Mouse (Mus musculus) heart, adult 11 months (tissue): ENCODE results near the gene Cep170b.
A peak's percentile ranks its signal among the peaks of the same experiment; 100 is the strongest.

Experiments used
- DNase-seq: peaks from one replicate; pipeline ENCODE4 v3.0.0; 2022

The Cep170b gene

GRCm38 (mm10) chr12:112720216-112720615 lies at the start of gene Cep170b:
TSS of gene Cep170b (plus strand) at chr12:112720455.
- DNase-seq, result no peak

- DNase-seq, result peak; percentile 98
Observed at GRCm38 (mm10) chr12:112670718-112671393, 49.4 kb upstream of the Cep170b start.

- DNase-seq, result no peak
Observed at GRCm38 (mm10) chr12:112671891-112672290, 48.4 kb upstream of the Cep170b start.

- DNase-seq, result peak; percentile 97
Observed at GRCm38 (mm10) chr12:112672744-112673575, 47.3 kb upstream of the Cep170b start.

GRCm38 (mm10) chr12:112673576-112674091 lies 46.6 kb upstream of the Cep170b start:
- peak; percentile 96 for DNase-seq

- DNase-seq, result peak; percentile 99
Observed at GRCm38 (mm10) chr12:112674132-112675011, 45.9 kb upstream of the Cep170b start, which contains the start of gene Akt1. TSS of gene Akt1 (minus strand) at chr12:112674884.

GRCm38 (mm10) chr12:112675245-112676035 lies 44.8 kb upstream of the Cep170b start:
- peak; percentile 98 for DNase-seq

GRCm38 (mm10) chr12:112677076-112677475 lies 43.2 kb upstream of the Cep170b start:
- DNase-seq, result no peak

GRCm38 (mm10) chr12:112677943-112678554 lies 42.2 kb upstream of the Cep170b start:
- peak; percentile 93 for DNase-seq

- DNase-seq, result peak; percentile 98
Observed at GRCm38 (mm10) chr12:112678555-112679026, 41.7 kb upstream of the Cep170b start, which contains the start of gene Zbtb42. TSS of gene Zbtb42 (plus strand) at chr12:112678828.

GRCm38 (mm10) chr12:112679027-112679996 lies 40.9 kb upstream of the Cep170b start:
- peak; percentile 93 for DNase-seq

- DNase-seq, result no peak
Observed at GRCm38 (mm10) chr12:112683351-112683750, 36.9 kb upstream of the Cep170b start.

- DNase-seq, result no peak
Observed at GRCm38 (mm10) chr12:112688458-112688857, 31.8 kb upstream of the Cep170b start.

GRCm38 (mm10) chr12:112693185-112694126 lies 26.8 kb upstream of the Cep170b start:
- DNase-seq, result peak; percentile 99

- DNase-seq, result no peak
Observed at GRCm38 (mm10) chr12:112694127-112694475, 26.2 kb upstream of the Cep170b start.

GRCm38 (mm10) chr12:112696806-112697425 lies 23.3 kb upstream of the Cep170b start:
- no peak for DNase-seq

- no peak for DNase-seq
Observed at GRCm38 (mm10) chr12:112700522-112700921, 19.7 kb upstream of the Cep170b start.
